Mouse (Mus musculus): ENCODE results near the gene Dab1. TPM values are rescaled to one million over a fixed set of nuclear protein-coding genes. Genes with fewer than 3 reads are reported as not detected.

The Dab1 gene
- total RNA-seq, 2 experiments from 2014 or later = 0.74 to 2.3 TPM

DNA sequence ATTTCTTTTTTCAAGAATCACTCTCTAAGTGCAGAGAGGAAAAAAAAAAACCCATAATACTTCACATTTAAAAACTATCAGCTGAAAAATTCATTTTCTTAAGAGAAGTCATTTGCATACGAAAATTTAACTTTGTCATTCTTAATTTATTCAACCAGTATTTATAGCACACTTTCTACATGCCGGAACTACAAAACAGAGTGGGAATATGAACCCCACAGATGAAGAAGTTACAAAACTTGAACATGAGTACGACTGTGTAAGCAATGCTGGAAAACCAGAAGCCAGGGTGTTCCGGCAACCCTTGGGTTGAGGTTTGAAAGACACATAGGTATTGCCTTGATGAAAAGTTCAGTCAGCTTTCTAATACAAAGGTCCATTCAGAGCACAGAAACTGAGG, 183.3 kb downstream of the Dab1 start:
- DNase-seq (ENCODE audit: low spot score in 2 of 2) = no peak

DNA sequence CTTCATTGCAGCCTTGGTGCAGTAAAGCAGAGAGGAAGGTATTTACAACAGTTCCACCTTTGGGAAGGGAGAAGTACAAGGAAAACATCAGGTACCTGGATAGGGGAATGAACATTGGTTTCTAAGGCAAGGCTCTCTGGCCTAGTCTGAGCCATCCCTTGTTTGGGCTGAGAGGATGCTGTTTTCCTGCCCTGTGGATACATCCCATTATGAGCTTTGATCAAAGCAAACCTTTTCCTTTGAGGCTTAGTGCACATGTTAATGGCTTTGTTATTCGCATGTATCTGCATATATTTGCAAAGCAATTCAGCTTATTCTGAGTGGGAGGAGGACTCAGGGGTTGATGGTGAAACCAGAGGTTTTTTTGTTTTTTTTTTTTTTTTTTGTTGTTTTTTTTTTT, 185.3 kb downstream of the Dab1 start:
- no peak for DNase-seq (ENCODE audit: low spot score in 2 of 2)

DNA sequence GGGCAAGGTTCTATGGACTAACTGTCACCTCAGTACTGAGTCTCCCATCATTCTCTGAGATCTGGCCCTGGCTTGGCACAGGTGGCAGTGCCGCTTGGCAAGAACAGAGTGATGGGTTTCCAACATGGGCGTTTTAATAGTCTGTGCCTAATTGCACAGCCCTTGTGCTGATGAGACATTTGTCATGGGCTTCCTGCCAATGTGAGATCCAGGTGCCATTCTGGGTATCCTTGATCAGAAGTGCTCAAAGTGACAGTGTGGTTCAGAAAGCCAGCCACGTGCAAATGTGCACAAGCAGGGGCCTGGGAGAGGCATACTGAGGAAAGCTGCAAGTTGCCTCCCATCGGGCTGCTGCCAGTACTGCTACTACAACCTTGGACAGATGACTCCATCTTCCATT, 203.5 kb downstream of the Dab1 start:
- DNase-seq (ENCODE audit: low spot score in 2 of 2) = no peak

DNA sequence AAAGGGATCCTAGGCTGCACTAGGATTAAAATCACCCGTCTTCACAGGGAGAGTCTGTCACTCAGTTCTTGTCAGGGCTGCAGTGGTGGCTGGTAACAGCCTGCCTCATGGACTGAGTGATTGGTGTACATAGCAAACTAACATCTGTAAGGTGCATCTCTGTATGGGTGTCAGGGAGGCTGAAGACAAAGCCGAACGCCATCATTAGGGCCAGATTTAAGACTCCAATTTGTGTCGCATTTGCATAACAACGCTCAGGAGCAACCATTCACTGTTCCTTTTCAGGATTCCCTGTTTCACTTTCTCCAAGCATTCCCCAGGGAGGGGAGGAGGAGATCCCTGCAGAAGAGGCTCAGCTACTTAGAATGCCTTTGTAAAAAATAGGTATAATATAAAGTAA, 219.2 kb downstream of the Dab1 start:
- no peak for DNase-seq (ENCODE audit: low spot score in 2 of 2)

DNA sequence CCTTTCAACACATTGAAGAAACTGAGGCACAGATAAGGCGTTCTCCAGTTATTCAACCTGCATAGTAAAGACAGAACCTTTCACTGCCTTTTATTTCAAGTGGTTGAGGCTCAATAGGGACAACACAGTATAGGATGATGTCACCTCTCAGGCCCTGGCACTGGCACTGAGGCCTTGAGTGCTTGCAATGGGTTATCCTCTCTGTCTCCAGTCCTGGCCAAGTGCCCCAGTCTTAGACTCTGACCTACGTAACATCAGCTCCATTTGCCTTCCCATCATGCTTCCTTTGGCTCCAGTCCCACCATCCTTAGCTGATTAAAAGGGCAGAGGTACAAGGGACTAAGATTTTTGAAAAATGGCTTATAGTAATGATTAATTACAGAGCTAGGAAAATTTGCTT, 220.4 kb downstream of the Dab1 start:
- peak in 1 of 2 experiments; percentile 2 for DNase-seq (ENCODE audit: low spot score in 2 of 2)

DNA sequence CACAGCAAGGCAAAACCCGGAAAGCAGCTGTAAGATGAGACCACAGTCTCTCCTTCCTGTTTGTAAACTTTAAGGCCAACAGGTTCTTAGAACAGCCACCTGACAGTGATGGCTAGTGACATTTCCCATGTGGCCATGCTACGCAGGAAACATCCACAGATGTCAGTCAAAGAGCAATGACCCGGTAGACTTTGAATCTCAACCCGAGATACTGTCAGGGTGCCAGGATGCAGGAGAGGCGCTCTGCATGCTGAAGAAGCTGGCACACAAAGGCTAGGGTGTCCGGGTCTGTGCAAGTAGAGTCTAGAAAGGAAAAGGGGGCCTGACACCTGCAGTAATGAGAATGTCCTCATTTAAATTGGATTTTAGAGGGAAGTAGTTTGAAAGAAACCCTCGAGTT, 222.0 kb downstream of the Dab1 start:
- DNase-seq (ENCODE audit: low spot score in 2 of 2) = no peak

DNA sequence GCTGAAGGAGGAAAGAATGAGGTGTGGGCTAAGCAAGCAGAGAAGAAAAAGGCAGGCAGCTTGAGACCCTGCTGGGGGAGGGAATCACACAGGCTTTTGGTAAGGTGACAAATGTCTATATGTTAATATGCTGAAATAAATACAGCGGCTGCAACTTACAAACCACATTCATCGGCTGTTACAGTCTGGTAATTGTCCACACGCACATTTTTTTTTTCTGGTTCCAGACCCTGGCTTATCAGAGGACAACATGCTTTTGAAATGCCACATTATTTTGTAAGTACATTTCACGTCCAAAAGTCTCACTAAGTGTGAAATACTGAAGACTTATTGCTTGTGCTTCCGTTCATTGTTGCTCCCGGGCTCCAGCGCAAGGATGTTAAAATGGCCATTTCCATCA, 225.5 kb downstream of the Dab1 start:
- no peak for DNase-seq (ENCODE audit: low spot score in 2 of 2)

DNA sequence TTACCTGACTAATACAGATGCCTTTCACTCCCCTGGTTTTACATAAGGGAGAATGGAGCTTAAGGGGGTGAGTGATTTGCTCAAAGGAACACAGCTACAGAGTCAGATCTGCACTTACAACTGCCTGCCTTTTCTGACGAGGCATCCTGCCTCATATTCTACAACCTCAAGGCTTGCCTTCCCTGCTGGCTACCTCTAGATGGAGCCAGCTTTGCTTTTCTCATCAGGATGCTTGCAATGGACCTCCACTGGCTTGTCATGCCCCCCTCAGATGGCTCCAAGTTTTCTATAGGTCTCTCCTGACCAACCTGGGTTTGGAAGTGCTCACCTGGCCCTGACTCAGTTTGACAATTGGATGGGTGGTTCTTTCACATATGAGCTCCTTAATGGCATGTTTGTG, 238.0 kb downstream of the Dab1 start:
- DNase-seq (ENCODE audit: low spot score in 2 of 2) = no peak

DNA sequence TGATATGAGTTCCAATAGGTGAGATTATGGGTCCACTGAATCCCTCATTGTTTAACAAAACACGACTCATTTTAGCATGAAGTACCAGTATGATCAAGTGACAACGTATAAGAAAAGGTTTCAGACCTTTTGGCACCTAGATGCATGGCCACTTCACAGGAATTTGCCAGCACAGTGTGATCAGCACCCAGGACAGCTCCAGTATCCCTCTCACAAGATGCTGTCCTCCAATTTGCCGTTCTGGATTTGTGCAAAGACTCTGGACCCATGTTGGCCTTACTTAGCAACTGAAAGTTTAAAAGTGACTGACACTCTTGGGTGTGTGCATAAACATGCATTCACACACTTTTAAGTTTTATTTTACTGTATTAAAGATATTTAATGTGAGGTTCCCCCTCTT, 256.4 kb downstream of the Dab1 start:
- peak in 1 of 2 experiments; percentile 2 for DNase-seq (ENCODE audit: low spot score in 2 of 2)

DNA sequence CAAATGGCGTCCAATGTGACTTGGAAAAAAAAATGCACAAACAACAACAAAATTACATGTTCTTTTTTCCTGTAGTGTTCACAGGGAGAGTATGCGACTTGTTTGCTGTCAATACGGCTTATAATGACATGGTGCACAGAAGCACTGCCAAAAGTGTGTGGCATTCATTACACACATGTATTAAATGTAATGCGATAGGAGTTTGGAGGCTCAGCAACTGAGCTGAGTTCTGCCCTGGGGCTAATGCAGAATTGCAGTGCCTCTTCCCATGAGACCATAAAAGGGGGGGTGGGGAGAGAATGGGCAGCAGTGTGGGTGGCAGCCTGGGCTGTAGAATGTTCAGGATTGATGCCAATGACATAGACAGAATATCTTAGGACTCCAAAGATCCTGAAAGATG, 259.7 kb downstream of the Dab1 start:
- no peak for DNase-seq (ENCODE audit: low spot score in 2 of 2)

DNA sequence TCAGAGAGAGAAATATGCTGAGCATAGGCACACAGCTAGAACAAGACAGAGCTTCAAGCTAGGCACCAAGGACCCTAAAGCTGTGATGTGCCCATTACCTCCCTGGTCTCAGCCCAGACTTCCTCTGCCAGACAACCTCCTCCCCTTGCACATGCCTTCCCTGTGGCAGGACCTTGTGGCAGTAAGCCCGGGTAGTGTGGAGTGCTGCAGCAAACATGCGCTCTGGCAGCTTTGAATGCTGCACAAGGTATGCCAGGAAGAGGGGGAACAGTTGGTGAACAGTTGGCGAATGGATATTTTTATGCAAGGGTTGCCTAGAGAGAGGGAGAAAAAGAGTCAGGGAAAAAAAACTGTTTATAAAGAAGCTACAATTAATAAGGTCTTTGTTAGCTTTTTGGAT, 262.5 kb downstream of the Dab1 start:
- no peak for DNase-seq (ENCODE audit: low spot score in 2 of 2)

DNA sequence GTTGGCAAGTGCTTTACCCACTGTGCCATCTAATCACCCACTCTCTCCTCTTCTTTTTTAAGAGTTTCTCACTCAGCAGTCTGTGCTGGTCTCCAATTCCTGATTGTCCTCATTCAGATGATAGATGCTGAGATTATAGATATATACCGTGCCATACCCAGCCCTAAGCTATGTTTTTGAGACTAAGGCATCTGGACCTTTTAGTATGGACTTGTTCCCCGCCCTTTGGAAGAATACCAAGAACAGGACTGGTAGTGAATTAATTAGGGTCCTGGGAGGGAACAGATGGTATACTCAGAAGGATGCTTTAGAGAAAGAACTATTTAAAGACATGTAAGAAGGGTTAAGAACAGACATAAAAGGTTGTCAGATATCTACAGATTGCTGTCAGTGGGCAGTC, 268.9 kb downstream of the Dab1 start:
- DNase-seq (ENCODE audit: low spot score in 2 of 2) = no peak

DNA sequence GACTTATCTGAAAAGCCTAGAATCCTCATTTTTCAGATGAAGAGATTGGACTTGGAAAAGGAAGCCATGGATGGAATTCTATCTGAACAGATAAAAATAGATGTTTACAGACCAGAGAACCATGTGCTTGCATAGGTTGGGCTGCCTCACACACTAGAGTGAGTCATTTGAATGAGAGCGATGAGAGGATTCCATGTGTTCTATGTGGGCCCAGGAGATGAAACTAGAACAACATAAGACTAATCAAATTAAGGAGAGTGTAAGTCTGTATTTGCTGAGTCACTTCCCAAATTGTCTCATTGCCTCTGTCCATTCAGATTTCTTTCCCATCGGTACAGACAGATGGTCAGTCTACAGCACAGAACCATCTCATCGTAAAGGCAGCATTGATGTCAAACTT, 270.0 kb downstream of the Dab1 start:
- no peak for DNase-seq (ENCODE audit: low spot score in 2 of 2)

DNA sequence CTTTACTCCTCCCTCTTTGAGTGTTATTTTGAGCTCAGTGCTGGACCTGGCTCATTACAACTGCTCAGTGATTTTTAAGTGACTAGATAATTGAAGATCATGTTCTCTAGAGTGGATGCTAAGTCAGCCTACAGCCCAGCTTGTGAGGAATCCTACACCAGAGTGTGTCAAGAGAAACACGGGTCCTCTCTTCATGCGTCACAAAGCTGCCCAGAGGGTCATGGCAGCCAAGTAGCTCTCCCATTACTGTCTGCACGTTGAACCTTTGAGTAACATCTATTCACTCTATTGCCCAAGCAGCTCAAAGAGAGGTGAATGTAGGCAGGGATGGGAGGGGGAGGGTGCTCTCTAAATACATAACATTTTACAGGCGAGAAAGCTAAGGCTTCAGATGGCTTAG, 277.6 kb downstream of the Dab1 start:
- no peak for DNase-seq (ENCODE audit: low spot score in 2 of 2)

DNA sequence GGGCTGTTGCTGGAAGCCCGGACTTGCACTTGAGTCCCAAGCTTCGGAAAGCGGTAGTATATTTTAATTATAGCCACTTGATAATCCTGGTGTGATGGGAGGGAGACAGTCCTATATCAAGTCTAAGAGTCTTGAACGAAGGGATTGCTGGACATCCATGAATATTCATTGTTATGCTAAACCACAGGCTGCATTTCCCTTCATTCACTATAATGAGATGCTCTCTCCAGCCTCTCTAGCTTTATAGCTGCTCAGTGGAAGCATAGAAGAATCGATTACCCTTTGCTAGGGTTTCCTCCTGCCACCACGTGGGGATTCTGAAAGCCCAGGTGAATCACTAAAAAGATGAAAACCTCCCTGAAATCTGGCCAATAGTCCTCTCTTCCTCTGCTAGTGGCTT, 278.5 kb downstream of the Dab1 start:
- DNase-seq (ENCODE audit: low spot score in 2 of 2) = no peak

DNA sequence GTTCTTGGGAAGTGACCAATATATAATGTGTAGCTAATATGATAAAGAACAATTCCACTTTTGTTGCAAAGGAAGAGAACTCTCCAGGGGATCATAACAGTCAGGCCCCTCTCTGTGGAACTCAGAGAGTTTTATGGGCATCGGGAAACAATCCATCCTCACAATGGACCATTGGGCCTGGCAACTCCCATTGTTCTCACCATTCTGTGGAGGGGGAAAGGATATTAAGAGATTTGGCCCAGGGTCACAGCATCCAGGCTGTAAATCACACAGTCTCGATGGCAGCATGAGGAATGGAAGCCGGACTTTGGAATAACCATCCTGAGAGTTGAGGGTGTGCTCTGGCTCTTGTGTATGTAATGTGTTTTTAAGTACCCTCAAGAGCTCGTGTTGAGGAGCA, 292.3 kb downstream of the Dab1 start:
- no peak for DNase-seq (ENCODE audit: low spot score in 2 of 2)

DNA sequence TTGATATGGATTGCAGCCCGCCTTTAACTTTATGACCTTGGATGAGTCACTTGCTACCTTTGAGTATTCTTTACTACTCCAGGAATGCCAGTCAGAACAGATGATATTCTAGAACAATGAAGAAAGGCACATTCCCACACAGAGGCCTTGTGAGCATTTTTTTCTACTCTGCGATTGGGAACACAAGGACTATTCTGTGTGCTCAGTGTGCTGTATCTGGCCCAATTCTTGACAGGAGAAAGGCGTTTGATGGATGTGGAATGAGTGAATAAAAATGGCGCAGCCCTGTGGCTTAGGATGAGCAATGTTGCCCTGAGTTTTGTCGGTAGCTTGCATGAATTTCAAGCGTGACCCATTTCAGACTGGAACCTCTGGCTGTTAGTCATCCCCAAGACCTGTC, 292.9 kb downstream of the Dab1 start:
- DNase-seq (ENCODE audit: low spot score in 2 of 2) = no peak

DNA sequence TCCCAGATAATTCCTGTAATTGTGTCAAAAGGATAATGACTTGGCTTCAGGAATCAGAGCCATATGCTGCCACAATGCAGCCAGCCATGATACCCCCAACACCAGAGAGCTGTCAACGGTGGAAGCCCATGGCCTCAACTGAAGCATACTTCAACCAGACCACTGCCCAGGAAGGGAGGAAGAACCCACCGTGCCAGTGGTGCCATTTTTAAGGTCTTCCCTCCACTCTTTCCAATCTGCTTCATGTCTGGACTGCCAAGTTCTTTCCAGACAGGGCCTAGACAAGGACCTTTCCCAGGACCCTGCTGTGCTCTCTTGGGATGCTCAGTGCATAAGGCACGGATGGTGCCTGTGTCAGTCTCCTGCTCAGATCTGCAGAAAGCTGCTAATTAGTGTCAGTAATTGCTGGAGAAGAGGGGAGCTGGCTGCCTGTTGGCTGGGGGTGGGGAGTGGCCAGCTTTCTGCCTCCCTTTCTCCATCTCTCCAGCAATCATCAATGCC, 303.3 kb downstream of the Dab1 start:
- DNase-seq (ENCODE audit: low spot score in 2 of 2) = no peak

DNA sequence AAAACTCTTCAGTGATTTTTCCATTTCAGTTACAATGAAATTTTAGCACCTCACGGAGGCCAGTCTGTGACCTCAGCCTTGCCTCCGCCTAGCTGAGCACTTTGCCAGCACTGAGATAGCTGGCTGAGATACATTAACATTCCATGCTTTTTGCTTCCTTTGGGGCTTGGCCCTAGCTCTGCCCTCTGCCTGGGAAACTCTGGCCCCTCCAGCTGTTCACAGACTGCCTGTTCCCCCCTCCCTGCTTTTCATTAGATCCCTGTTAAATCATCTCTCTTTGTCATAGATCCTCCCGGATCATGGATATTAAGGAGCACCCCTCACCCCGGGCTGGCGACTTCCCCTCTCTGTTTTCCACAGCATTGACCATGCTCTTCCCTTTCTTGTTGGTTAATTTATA, 307.5 kb downstream of the Dab1 start:
- DNase-seq (ENCODE audit: low spot score in 2 of 2) = no peak

DNA sequence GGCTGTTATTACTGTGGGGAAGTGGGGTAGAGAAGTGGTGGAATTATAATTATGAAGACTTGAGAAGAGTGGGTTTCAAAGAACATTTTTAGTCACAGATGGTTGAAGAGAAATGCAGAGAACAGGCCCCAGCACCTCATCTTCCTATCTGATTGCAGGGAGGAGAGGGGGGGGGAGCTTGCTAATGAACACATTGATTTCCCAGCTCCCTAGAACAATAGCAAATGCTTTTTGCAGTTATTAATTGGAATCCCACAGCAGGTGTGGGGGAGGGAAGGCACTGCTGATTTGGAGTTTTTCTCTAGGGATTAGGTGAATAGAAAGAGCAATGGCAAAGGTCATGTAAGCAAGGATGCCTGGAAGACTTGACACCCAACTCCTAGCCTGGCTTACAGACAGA, 310.5 kb downstream of the Dab1 start:
- DNase-seq (ENCODE audit: low spot score in 2 of 2) = no peak

DNA sequence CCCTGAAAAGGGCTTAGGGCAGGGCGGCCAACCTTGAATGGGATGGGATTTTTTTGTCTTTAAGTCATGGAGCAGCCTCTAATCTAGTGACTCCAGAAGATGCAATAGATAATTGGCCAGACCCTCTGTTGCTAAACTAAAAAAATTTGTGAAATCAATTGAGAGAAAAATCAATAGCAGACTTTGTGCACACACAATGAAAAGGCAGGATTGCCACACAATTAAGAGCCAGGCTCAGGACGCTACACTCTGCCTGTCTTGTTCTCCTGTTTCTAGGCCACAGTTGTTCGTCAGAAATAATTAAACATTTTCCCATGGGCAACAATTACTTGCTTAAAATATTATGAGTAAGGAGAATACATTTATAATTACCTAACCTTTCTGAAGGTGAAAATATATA, 315.2 kb downstream of the Dab1 start:
- DNase-seq (ENCODE audit: low spot score in 2 of 2) = no peak

DNA sequence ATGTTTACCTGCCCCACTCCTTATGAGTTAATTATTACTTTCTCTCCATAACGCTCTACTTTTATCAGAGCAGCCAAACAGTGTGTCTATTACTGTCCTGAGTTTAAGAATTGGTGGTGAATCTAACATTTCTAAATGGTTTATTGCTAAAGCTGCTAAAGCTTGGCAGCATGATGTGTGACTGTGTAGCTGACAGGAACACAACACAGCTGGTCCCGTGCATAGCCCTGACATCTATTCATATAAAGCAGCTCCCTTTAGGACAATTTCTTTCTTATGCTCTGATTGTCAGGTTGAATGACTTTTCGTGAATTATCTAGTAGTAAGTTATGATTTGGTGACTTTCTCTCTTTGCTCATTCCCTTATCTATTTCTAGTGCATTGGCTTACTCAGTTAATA, 329.1 kb downstream of the Dab1 start:
- DNase-seq (ENCODE audit: low spot score in 2 of 2) = no peak

DNA sequence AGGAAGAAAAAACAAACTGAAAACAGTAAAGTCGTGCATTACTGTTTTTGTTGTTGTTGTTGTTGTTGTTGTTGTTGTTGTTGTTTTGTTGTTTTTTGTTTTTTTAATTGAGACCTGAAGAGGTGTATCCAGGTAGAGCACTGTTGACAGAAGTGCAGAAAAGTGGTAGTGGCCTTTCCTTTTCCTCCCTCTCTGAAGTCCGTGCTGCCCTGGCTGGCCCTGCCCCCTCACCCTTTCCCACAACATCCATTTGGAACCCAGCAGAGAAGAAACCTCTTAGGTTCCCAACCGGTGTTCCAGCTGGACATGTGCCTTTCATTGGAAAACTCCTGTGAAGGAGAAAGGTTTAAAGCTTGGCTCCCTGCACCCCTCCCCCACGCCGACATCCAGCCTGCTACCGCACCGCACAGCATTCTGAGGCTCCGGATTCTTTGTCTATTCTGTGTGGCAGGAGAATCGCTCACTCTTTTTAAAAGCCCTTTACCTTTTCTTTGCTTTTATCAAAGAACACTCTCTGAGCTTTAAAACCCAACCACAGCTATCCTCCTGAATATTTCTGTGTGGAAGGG, 334.6 kb downstream of the Dab1 start:
- DNase-seq (ENCODE audit: low spot score in 2 of 2) = no peak
